Mouse (Mus musculus) layer of hippocampus, adult 9-10 months (tissue): Measurements from ENCODE around the gene Gpatch8.

Experiments used
- DNase-seq: peaks from one replicate; pipeline ENCODE4 v3.0.0; 2022; ENCODE audit warnings: low spot score

Gene Gpatch8

GRCm38 (mm10) chr11:102449043-102450008 lies 106.9 kb downstream of the Gpatch8 start:
- no peak for DNase-seq

- no peak for DNase-seq
Observed at GRCm38 (mm10) chr11:102448327-102448726, 107.9 kb downstream of the Gpatch8 start.

- no peak for DNase-seq
Observed at GRCm38 (mm10) chr11:102447497-102447896, 108.7 kb downstream of the Gpatch8 start, which contains the start of gene Fam171a2. Fam171a2 (minus strand) TSS chr11:102447682.

GRCm38 (mm10) chr11:102446581-102447461 lies 109.4 kb downstream of the Gpatch8 start:
- DNase-seq = no peak

- no peak for DNase-seq
Observed at GRCm38 (mm10) chr11:102445891-102446361, 110.3 kb downstream of the Gpatch8 start.

- no peak for DNase-seq
Observed at GRCm38 (mm10) chr11:102445264-102445890, 110.8 kb downstream of the Gpatch8 start.

GRCm38 (mm10) chr11:102444781-102445180 lies 111.4 kb downstream of the Gpatch8 start:
- no peak for DNase-seq

GRCm38 (mm10) chr11:102444321-102444720 lies 111.9 kb downstream of the Gpatch8 start:
- no peak for DNase-seq

- DNase-seq = no peak
Observed at GRCm38 (mm10) chr11:102443740-102444139, 112.5 kb downstream of the Gpatch8 start.

- DNase-seq = no peak
Observed at GRCm38 (mm10) chr11:102442089-102442488, 114.1 kb downstream of the Gpatch8 start.

- no peak for DNase-seq
Observed at GRCm38 (mm10) chr11:102441434-102441833, 114.8 kb downstream of the Gpatch8 start.

- no peak for DNase-seq
Observed at GRCm38 (mm10) chr11:102440255-102440654, 115.9 kb downstream of the Gpatch8 start.

- no peak for DNase-seq
Observed at GRCm38 (mm10) chr11:102439093-102440082, 116.8 kb downstream of the Gpatch8 start.

- DNase-seq = no peak
Observed at GRCm38 (mm10) chr11:102438212-102439092, 117.7 kb downstream of the Gpatch8 start.

GRCm38 (mm10) chr11:102437120-102438061 lies 118.8 kb downstream of the Gpatch8 start:
- no peak for DNase-seq

GRCm38 (mm10) chr11:102436471-102436790 lies 119.8 kb downstream of the Gpatch8 start:
- no peak for DNase-seq

GRCm38 (mm10) chr11:102435754-102436470 lies 120.3 kb downstream of the Gpatch8 start:
- no peak for DNase-seq
